Mouse (Mus musculus) c-Kit-negative CD71-positive TER-119-positive erythroid progenitor cells, embryonic 14.5 days (primary cell): ENCODE measurements around the gene Lgi1.

Source experiments
- DNase-seq: peaks from one replicate; pipeline ENCODE4 v3.0.0-alpha.2; 2013; ENCODE audit warnings: low read depth, low spot score

The Lgi1 gene

GRCm38 (mm10) chr19:38264505-38265500 is at the start of gene Lgi1:
Lgi1 (plus strand) TSS chr19:38264536.
- no peak for DNase-seq

GRCm38 (mm10) chr19:38217696-38218095 is 46.6 kb upstream of the Lgi1 start:
- DNase-seq: no peak

GRCm38 (mm10) chr19:38223356-38223904 is 40.9 kb upstream of the Lgi1 start:
- DNase-seq: no peak

GRCm38 (mm10) chr19:38223905-38224684 is 40.2 kb upstream of the Lgi1 start, which contains the start of gene Fra10ac1:
Fra10ac1 (minus strand) TSS chr19:38224156.
- peak; percentile 64 for DNase-seq

GRCm38 (mm10) chr19:38224685-38225060 is 39.7 kb upstream of the Lgi1 start:
- no peak for DNase-seq

- no peak for DNase-seq
These were observed 35.6 kb upstream of the Lgi1 start for GRCm38 (mm10) chr19:38228699-38229098.

GRCm38 (mm10) chr19:38232087-38232486 is 32.2 kb upstream of the Lgi1 start:
- DNase-seq: no peak

GRCm38 (mm10) chr19:38232516-38232915 is 31.8 kb upstream of the Lgi1 start:
- no peak for DNase-seq

- DNase-seq: no peak
These were observed 27.8 kb upstream of the Lgi1 start for GRCm38 (mm10) chr19:38236526-38236925.

GRCm38 (mm10) chr19:38237834-38238212 is 26.5 kb upstream of the Lgi1 start:
- peak; percentile 13 for DNase-seq

- no peak for DNase-seq
These were observed 26.0 kb upstream of the Lgi1 start for GRCm38 (mm10) chr19:38238213-38238951.

- no peak for DNase-seq
These were observed 22.0 kb upstream of the Lgi1 start for GRCm38 (mm10) chr19:38242314-38242852.

GRCm38 (mm10) chr19:38244748-38245147 is 19.6 kb upstream of the Lgi1 start:
- no peak for DNase-seq

- DNase-seq: no peak
These were observed 18.8 kb upstream of the Lgi1 start for GRCm38 (mm10) chr19:38245361-38246176.

- no peak for DNase-seq
These were observed 18.1 kb upstream of the Lgi1 start for GRCm38 (mm10) chr19:38246177-38246622.

- DNase-seq: no peak
These were observed 14.7 kb upstream of the Lgi1 start for GRCm38 (mm10) chr19:38249627-38250026.

- no peak for DNase-seq
These were observed 10.5 kb upstream of the Lgi1 start for GRCm38 (mm10) chr19:38253796-38254195.

- DNase-seq: no peak
These were observed 5.7 kb upstream of the Lgi1 start for GRCm38 (mm10) chr19:38258651-38259065.

GRCm38 (mm10) chr19:38259436-38259835 is 4.9 kb upstream of the Lgi1 start:
- DNase-seq: no peak

GRCm38 (mm10) chr19:38260346-38260745 is 4.0 kb upstream of the Lgi1 start:
- no peak for DNase-seq
